Mouse (Mus musculus): ENCODE measurements around the gene Cdyl2.
A peak's percentile ranks its signal among the peaks of the same experiment; 100 is the strongest.

Gene Cdyl2

GRCm38 (mm10) chr8:116619686-116620320 is 113.0 kb downstream of the Cdyl2 start:
- DNase-seq, result no peak

GRCm38 (mm10) chr8:116619221-116619620 is 113.6 kb downstream of the Cdyl2 start:
- no peak for DNase-seq

GRCm38 (mm10) chr8:116618797-116619196 is 114.0 kb downstream of the Cdyl2 start:
- no peak for DNase-seq

- DNase-seq, result no peak
These were observed 114.9 kb downstream of the Cdyl2 start for GRCm38 (mm10) chr8:116617891-116618290.

DNA sequence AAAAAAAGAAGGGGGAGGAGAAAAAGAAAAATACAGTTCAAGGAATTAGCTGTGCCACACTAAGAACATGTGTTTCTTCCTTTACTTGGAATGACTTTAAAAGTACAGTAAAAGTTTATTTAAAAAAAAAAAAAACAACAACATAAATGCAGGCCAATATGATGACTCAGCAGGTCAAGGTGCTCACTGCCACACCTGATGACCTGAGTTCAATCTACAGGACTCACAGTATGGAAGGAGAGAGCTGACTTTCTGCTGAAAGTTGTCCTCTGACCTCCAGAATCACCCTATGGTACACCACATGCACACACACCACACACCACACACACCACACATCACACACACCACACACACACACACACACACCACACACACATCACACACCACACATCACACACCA is 116.4 kb downstream of the Cdyl2 start:
- DNase-seq, result no peak

GRCm38 (mm10) chr8:116614901-116615300 is 117.9 kb downstream of the Cdyl2 start:
- no peak for DNase-seq

DNA sequence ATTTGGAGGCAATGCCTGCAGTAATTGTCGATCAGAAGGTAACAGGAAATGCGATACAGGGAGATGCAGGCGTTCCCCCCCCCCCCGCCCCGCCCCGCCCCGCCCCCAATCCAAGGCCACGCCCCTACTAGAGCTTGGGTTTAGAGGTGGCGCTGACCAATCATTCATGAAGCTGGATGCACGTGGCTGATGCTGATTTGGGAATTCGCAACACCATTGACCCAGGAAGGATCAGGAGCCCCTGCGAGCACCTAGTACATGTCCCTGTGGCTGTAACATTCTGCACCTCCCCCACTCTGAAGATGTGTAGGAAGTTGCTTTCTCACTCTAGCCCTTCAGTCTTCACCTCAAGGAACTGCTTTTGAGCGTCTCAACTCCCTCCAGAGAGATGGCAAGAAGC is 126.6 kb downstream of the Cdyl2 start:
- no peak for DNase-seq

GRCm38 (mm10) chr8:116602806-116603205 is 130.0 kb downstream of the Cdyl2 start:
- peak; percentile 68 for DNase-seq

DNA sequence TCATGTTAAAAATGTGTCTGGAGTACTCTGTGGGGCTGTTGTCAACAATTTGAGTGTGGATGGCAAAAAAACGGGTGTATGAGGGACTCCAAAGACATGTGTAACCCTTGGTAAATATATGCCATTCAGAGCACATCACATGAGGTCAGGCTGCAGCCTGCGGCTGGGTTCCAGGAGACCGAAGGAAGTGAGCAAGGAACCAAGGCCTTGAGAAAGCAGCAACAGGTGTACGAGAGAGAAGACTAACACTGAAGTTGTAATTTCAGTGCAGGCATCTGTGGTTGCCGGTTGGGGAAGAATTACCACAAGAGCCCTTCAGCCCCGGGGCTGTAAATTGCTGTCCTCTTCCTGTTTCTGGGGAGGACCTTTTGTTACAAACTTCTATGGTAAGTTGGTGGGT is 133.1 kb downstream of the Cdyl2 start:
- DNase-seq, result peak; percentile 72

- DNase-seq, result peak; percentile 50
These were observed 141.6 kb downstream of the Cdyl2 start for GRCm38 (mm10) chr8:116591226-116591625.

DNA sequence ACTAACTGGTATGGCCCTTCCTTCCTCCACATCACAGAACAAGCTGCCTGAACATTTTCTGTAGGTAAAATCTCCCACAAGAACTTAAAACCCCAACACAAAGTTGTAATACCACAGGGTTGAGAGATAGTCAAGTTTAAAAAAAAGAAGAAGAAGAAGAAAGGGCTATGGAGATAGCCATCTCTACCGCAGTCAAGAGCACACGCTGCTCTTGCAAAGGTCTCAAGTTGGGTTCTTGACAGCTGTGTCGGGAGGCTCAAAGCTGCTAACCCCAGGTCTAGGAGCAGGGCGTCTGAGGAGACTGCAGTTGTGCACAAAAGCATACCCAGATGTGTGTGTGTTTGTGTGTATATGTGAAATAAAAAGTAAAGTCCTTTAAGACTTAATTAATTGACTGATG is 142.2 kb downstream of the Cdyl2 start:
- DNase-seq, result peak; percentile 77

GRCm38 (mm10) chr8:116590106-116590505 is 142.7 kb downstream of the Cdyl2 start:
- DNase-seq, result peak; percentile 82

DNA sequence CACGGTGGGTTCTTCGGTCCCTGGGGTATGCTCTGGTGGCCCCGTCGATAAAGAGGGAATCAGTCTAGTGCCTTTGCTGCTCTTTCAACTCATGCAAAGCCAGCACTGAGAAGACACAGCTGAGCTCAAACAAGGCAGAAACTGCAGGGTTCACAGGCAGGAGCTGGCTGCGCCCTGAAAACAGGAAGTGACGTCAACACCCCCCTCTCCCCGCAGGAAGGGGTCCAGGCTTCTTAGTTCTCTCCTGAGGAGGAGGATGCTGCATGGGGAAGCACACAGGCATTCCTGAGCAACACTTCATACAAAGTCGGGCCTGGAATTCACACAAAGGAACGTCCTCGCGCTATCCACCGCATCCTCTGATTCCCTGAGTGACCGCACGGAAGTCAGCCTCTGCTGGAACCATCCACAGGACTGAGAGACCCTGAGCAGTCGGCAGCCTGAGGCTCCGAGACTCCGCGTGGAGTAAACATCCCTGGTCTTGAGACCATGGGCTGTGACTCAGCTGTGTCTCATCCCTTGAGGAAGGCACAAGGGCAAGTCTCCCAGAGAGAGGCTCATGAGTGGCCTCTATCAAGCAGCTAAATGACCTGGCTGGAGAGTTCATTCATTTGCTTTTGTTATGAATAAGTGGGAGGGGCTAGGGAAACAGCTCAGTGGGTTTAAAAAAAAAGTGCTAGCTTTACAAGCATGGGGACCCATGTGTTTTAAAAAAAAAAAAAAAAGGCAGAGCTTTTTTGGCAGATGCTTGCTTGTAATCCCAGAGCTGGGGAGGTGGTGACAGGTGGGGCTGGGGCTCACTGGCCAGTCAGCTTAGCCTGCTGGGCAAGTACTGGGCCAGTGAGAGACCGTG is 144.9 kb downstream of the Cdyl2 start:
- DNase-seq, result peak; percentile 91

DNA sequence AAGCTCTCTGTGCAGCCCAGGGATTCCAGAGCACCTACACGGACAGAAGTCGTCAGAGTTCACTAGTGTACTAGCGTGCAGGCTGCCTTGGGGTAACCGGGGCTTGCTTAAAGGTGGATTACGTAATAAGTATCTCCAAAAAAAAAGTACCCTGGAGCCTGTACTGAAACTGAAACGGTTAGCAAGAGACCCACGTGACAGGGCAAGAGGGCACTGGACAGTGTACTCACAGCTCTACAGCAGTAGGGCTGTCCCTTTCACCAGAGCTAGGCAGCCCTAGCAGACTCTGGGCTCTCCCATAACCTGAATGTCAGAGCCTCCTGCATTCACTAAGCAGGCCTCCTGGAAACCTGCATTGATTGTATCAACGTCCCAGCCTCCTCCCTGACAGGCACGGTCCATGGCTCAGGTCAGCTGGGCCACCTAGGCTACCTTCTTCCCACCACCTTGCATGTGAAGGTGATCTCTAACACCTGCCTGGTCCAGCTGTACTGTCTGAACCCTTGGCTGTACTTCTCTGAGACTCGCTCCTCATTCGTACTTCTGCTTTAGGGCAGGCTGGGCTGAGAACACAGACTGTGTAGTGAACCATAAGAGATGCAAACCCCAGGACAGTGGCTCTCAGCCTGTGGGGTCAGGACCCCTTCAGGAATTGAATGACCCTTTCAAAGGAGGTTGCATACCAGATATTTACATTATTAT is 151.3 kb downstream of the Cdyl2 start:
- no peak for DNase-seq

DNA sequence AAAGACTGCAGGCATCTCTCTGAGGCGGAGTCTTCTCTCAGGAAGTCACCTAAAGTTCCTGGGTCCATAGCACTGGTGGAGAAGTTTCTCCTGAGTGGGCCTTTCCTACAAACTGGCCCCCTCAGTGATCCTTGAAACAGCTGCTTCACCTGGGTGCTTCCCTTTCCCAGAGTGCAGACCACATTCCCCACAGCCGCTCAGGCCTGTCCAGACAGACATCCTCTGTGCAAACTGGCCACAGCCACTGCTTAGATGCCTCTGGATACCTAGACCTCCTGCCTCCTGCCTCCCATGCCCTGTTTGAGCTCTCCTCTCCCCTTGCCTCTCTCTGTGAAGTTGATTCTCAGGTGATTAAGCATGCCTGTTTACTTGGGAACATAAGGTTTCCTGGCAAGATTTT is 156.1 kb downstream of the Cdyl2 start:
- no peak for DNase-seq

- no peak for DNase-seq
These were observed 159.7 kb downstream of the Cdyl2 start for GRCm38 (mm10) chr8:116573085-116573484.

DNA sequence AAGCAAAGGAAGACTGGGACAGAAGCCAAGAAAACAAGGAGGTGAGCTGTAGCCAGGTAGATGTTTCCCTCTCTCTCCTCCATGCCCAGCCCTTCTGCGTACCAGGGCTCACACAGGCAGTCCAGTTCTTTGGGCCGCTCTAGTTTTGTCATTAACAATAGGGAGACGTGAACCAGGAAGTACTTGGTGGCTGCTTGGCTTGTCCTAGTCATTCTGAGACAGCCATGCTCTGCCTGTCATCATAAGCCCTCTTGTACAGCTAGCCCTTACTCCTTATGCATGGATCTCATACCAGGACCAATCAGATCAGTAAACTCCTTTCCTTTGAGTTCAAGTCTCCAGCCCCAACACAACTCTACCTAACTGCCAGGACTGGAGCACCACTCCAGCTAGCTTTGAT is 180.0 kb downstream of the Cdyl2 start:
- DNase-seq, result no peak

DNA sequence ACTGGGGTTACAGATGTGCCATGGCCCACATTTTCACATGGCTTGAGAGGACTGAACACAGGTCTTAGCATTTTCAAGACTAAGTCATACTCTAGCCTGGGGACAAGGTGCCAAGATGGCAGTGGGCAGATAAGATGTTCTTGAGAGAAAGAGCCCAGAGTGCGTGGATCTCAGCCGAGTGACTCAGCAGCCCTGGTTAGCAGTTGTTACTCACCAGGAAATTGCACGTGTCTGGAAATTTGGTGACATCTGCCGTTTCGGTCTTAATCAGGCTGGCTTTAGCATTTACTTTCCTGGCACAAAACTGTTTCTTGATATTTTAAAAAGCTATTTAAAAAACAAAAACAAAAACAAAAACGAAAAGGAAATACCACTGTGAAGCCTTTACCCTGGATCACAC is 180.5 kb downstream of the Cdyl2 start:
- no peak for DNase-seq

GRCm38 (mm10) chr8:116543366-116543765 is 189.4 kb downstream of the Cdyl2 start:
- DNase-seq, result no peak

DNA sequence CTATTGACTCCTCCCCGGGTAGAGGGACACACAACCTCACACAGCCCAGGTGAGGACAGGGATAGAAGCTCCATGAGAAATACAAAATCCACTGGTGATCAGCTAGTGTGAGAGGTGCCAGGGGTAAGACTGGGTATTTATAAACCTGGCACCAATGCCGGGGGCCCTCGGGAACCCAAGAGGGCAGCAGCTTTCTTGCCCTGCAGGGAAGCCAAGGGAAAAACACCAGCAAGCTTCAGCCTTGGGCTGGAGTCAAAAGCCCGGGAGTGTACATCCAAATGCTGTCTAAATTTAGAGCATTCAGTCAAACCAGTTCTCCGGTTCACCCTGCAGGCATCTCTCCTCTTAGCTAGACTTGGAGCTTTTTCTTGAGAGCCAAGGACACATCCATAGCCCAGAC is 189.9 kb downstream of the Cdyl2 start:
- DNase-seq, result no peak

GRCm38 (mm10) chr8:116540136-116540535 is 192.7 kb downstream of the Cdyl2 start:
- no peak for DNase-seq

GRCm38 (mm10) chr8:116538763-116539162 is 194.0 kb downstream of the Cdyl2 start:
- DNase-seq, result no peak

DNA sequence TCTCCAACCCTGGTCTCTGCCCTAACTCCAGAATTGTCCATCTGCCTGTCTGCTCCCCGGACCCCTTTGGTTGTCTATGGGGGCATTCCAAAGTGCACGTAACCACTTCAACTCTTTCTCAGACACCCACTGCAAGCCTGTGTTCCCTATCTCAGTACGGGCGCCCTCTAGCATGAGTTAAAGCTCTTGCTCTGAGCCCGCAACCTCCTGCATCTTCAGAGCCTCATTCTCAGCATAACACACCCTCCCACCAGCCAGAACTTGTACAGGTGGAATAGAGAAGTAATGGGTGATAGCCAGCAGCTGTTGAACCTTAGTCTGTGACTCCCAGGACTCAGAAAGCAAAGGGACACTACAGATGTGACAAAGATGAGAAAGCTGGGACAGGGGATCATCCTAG is 196.0 kb downstream of the Cdyl2 start:
- DNase-seq, result peak; percentile 21

DNA sequence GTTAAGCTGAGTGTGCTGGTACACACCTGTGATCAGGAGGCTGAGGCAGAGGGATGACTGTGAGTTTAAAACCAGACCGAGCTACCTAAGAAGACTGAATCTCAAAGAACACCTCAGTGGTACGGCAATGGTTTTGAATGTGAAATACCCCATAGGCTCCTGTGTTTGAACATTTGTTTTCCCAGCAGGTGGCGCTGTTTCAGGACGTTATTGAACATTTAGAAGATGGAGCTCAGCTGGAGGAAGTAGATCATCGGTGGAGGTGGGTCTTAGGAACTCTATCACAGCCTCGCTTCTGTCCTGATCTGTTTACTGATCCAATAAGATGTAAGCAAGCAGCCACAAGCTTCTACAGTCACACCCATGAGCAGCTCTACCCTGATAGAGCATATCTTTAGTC is 199.7 kb downstream of the Cdyl2 start:
- peak; percentile 12 for DNase-seq
